Mouse (Mus musculus): ENCODE results near the gene 1810055G02Rik. TPM values are rescaled to one million over a fixed set of nuclear protein-coding genes. Genes with fewer than 3 reads are reported as not detected.

Gene 1810055G02Rik
- 15.8 and 16.5 TPM in 2 replicates for polyA plus RNA-seq (2015; fragmentation: Nextera tagmentation; extraction: Ambion mirVana)

DNA sequence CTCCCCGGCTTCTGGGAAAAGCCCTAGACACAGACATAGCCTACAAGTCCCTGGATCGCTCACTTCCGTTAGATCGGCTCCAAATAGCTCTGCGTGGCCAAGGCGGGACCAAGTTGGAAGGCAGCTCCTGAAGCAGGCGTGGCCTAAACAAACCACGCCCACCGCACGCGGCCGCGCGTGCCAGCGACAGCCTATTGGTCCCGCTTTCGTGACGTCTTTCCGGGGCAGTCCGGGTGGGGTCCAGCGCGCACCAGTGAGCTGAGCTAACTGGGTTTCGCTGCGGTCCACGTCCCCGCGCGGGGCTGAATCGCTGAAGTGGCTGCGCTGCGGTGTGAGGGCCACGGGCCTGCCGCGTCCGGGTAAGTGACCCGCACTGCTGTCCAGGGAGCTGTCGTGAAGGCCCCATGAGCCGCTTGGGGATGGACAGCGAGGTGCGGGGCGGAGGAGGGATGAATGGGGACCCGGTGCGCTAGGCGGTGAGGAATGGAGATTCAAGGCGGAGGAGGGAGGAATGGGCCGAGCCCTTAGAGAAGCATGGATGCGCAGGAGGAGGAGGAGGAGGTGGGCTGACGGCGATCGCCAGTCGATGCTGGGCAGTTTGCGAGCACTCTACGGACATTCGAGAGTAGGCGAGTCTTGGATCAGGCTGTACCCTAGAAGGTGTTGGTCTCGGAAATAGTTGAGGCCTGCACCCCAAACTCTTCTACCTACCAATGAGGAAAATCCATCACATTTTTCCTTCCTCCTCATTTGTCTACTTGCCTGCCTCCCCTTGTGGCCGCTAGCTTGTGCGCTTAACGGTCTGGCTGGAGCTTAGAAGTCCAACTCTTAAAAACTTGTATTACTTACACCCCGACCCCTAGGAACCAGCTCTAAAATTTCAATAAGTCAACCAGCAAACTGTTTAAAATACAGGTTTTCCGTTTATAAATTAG is at the start of gene 1810055G02Rik:
Gene 1810055G02Rik, plus strand, starts transcription at position 216 of the 935 bp plus-strand sequence.
- H3K4me3 ChIP-seq (ENCODE audit: low read depth, low read length): peak within 1 kb of the TSS; percentile 77
- peak within 1 kb of the TSS; percentile 84 for H3K9ac ChIP-seq (ENCODE audit: low read depth, low read length)
- peak within 1 kb of the TSS; percentile 77 for H3K27ac ChIP-seq (ENCODE audit: low read length)
- no peaks in the 10 kb centered on the region for H3K27me3 ChIP-seq (ENCODE audit: control insufficient read depth, insufficient read depth, low read depth, low read length)
- H3K4me1 ChIP-seq (ENCODE audit: control insufficient read depth, low read depth, low read length): peaks cover 15% of the 10 kb centered on the region
- peak within 1 kb of the TSS; percentile 82 for H3K4me2 ChIP-seq (ENCODE audit: low read depth, low read length)
- peak; percentile 96 for ATAC-seq (ENCODE audit: low read depth)
- under 1% methylated on average over 61 of the region's 61 CpGs for WGBS (ENCODE audit: insufficient replicate concordance)
- H3K36me3 ChIP-seq (ENCODE audit: control insufficient read depth, insufficient read depth): no peaks in the 10 kb centered on the region; the same call in 1 of the 2 replicates
- no peaks in the 10 kb centered on the region for H3K9me3 ChIP-seq (replicated peaks; ENCODE audit: control insufficient read depth, low read length)

DNA sequence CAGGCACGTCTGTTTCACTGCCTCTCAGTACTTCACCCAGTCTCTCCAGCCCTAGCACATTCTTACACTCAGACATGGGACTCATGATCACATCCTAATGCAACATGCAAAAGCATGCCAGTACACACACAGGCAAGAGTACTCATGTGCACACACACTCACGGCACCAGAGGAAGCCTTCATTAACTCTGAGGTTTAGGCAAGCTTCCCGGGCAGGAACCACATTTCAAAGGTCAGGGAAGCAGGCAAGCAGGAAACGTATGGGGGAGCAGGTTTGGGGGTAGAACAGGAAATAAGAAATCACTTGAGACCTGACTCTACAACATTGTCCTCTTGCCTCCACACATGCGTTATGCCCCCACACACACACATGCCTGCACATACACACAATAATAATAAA is 42.6 kb upstream of the 1810055G02Rik start:
- Histone ChIP-seq H3K9me3 (replicated peaks; ENCODE audit: control insufficient read depth, low read length) (no peaks in the 10 kb centered on the region), H3K9ac (ENCODE audit: low read depth, low read length) (no peak overlapping the region), H3K27ac (ENCODE audit: low read length) (peak overlapping the region; percentile 61), H3K36me3 (ENCODE audit: control insufficient read depth, insufficient read depth) (no peaks in the 10 kb centered on the region), H3K4me2 (ENCODE audit: low read depth, low read length) (no peak overlapping the region), H3K27me3 (ENCODE audit: control insufficient read depth, insufficient read depth, low read depth, low read length) (no peaks in the 10 kb centered on the region), H3K4me1 (ENCODE audit: control insufficient read depth, low read depth, low read length) (peaks cover 52% of the 10 kb centered on the region), H3K4me3 (ENCODE audit: low read depth, low read length) (no peak overlapping the region)
- peak; percentile 35 for ATAC-seq (ENCODE audit: low read depth)
- WGBS (ENCODE audit: insufficient replicate concordance): 12% methylated on average over 5 of the region's 5 CpGs

DNA sequence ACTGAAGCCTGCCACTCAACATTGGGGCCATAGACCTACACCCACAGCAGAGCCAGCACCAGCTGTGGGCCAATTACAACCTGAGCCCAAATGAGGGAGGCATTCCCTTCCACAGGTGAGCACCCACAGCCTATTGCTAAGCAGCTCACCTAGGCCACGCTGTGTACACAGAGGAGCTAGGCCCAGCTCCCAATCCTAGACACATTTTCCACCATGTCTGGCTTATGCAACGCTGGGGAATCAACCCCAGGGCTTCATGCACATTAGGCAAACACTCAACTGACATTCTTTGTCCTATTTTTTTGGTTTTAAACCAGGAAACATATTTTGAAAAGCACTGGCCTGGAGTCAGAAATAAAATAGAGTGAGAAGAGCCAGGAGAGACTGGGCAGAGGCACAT is 41.5 kb upstream of the 1810055G02Rik start:
- Histone ChIP-seq H3K36me3 (ENCODE audit: control insufficient read depth, insufficient read depth) (no peaks in the 10 kb centered on the region), H3K27ac (ENCODE audit: low read length) (peak overlapping the region; percentile 61), H3K9me3 (replicated peaks; ENCODE audit: control insufficient read depth, low read length) (no peaks in the 10 kb centered on the region), H3K9ac (ENCODE audit: low read depth, low read length) (no peak overlapping the region), H3K27me3 (ENCODE audit: control insufficient read depth, insufficient read depth, low read depth, low read length) (no peaks in the 10 kb centered on the region), H3K4me1 (ENCODE audit: control insufficient read depth, low read depth, low read length) (peaks cover 52% of the 10 kb centered on the region), H3K4me2 (ENCODE audit: low read depth, low read length) (no peak overlapping the region), H3K4me3 (ENCODE audit: low read depth, low read length) (no peak overlapping the region)
- peak; percentile 64 for ATAC-seq (ENCODE audit: low read depth)
- 50% methylated on average over 2 of the region's 2 CpGs for WGBS (ENCODE audit: insufficient replicate concordance)

DNA sequence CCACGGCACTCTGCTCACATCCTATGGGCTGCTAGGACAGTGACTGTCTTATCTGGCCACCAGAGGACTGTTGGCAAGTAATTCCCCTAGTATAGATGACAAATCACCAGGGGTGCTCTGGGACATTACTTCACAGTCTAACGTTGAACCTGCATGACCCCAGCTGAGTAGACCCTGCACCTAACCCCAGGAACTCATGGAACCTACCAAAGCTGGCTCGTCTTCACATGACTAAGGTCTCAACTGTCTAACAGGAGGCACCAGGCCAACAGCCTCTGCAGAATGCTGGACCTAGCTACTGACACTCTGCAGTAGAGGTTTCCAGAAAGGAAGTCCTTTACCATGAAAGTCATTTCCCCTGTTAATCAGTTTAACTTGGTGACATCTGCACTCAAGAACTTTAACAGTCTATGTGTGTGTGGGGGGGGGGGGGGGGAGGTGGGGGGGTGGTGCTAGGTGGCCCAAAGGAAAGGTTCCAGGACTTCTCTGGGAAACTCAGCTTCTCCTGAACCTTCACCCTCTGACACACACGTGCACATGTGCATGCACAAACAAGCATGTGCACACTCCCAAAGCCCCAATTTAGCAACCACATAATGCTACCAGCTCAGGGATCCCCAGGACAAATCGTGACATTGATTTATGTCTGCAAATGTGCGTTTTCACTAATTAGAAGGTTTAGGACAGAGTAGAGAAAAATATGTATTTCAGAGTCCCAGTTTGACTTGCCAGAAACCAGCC is 40.8 kb upstream of the 1810055G02Rik start:
- H3K4me2 ChIP-seq (ENCODE audit: low read depth, low read length): no peak overlapping the region
- ATAC-seq (ENCODE audit: low read depth): no peak
- no peaks in the 10 kb centered on the region for H3K36me3 ChIP-seq (ENCODE audit: control insufficient read depth, insufficient read depth)
- WGBS (ENCODE audit: insufficient replicate concordance): 24% methylated on average over 6 of the region's 6 CpGs
- peak overlapping the region; percentile 61 for H3K27ac ChIP-seq (ENCODE audit: low read length)
- peaks cover 52% of the 10 kb centered on the region for H3K4me1 ChIP-seq (ENCODE audit: control insufficient read depth, low read depth, low read length)
- H3K4me3 ChIP-seq (ENCODE audit: low read depth, low read length): no peak overlapping the region
- H3K27me3 ChIP-seq (ENCODE audit: control insufficient read depth, insufficient read depth, low read depth, low read length): no peaks in the 10 kb centered on the region
- H3K9me3 ChIP-seq (replicated peaks; ENCODE audit: control insufficient read depth, low read length): no peaks in the 10 kb centered on the region
- no peak overlapping the region for H3K9ac ChIP-seq (ENCODE audit: low read depth, low read length)

DNA sequence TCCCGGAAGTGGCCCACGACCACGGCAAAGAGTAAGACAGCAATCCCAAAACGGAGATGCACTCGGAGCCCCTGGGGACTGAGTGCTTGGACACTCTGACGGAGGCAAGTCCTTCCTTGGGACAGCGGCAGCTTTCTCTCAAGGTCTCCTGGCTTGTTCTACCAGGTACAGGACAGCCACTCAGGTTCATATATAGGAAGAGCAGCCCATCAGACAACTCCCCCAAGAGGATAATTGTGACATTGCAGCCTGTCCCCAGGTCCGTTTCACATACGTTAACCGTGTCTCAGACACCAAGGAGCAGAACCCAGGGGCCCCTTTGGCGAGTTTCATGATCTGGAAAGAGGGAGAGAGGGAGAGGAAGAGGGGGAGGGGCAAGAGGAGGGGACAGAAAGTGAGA is 40.1 kb upstream of the 1810055G02Rik start:
- Histone ChIP-seq H3K9me3 (replicated peaks; ENCODE audit: control insufficient read depth, low read length) (no peaks in the 10 kb centered on the region; the same call in 1 of the 2 replicates), H3K4me1 (ENCODE audit: control insufficient read depth, low read depth, low read length) (peaks cover 52% of the 10 kb centered on the region), H3K4me3 (ENCODE audit: low read depth, low read length) (no peak overlapping the region), H3K27ac (ENCODE audit: low read length) (peak overlapping the region; percentile 43; the same call in 1 of the 2 replicates), H3K9ac (ENCODE audit: low read depth, low read length) (no peak overlapping the region), H3K36me3 (ENCODE audit: control insufficient read depth, insufficient read depth) (no peaks in the 10 kb centered on the region), H3K27me3 (ENCODE audit: control insufficient read depth, insufficient read depth, low read depth, low read length) (no peaks in the 10 kb centered on the region), H3K4me2 (ENCODE audit: low read depth, low read length) (no peak overlapping the region)
- 36% methylated on average over 11 of the region's 11 CpGs for WGBS (ENCODE audit: insufficient replicate concordance)
- no peak for ATAC-seq (ENCODE audit: low read depth)

DNA sequence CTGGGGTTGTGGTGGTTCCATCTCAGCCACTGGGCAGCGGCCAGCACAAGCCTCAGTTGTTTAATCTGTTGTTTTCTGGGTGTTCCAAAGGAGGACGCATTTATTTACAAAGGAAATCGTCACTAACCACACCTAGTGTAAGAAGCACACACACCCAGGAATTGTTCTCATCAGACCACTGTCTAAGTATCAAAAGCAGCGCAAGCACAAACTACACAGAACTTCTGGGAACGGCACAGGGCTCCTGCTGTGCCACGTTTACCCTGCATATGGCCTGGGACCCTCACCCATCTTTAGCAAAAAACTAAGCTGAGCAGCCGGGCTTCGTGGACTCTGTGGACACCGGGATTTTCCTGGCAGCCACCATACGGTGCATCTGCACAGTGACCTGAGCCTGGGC is 39.5 kb upstream of the 1810055G02Rik start:
- ATAC-seq (ENCODE audit: low read depth): no peak
- Histone ChIP-seq H3K4me1 (ENCODE audit: control insufficient read depth, low read depth, low read length) (peaks cover 52% of the 10 kb centered on the region), H3K27ac (ENCODE audit: low read length) (no peak overlapping the region)

DNA sequence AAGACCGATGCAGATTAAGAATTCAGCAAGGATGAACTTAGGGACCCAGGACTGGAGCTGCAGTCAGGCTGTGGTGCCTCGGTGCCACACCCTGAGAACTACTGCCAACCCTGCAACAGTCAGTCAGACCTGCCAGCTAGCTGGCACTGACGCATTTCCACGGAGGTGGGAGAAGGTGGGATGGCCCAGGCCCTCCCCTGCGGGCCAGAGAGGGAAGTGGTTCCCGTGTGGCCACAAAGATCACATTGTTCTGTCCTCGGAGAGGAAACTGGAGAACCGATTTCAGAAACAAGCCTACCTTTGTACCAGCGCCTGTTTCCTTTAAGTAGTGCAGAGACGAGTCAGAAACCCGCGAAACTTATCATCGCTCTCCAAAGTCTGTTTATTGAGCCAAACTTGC is 39.0 kb upstream of the 1810055G02Rik start:
- no peak overlapping the region for H3K4me2 ChIP-seq (ENCODE audit: low read depth, low read length)
- H3K9me3 ChIP-seq (replicated peaks; ENCODE audit: control insufficient read depth, low read length): no peaks in the 10 kb centered on the region; the same call in 1 of the 2 replicates
- no peaks in the 10 kb centered on the region for H3K36me3 ChIP-seq (ENCODE audit: control insufficient read depth, insufficient read depth)
- 0 out of 2 replicates have a peak overlapping the region, but pooled peaks have one; percentile 24 for H3K27ac ChIP-seq (ENCODE audit: low read length)
- peaks cover 56% of the 10 kb centered on the region for H3K4me1 ChIP-seq (ENCODE audit: control insufficient read depth, low read depth, low read length)
- WGBS (ENCODE audit: insufficient replicate concordance): 16% methylated on average over 13 of the region's 13 CpGs
- ATAC-seq (ENCODE audit: low read depth): no peak
- H3K4me3 ChIP-seq (ENCODE audit: low read depth, low read length): no peak overlapping the region
- no peak overlapping the region for H3K9ac ChIP-seq (ENCODE audit: low read depth, low read length)
- no peaks in the 10 kb centered on the region for H3K27me3 ChIP-seq (ENCODE audit: control insufficient read depth, insufficient read depth, low read depth, low read length)

More for the DNA sequence above, 39.5 kb upstream of the 1810055G02Rik start:
- Histone ChIP-seq H3K4me3 (ENCODE audit: low read depth, low read length) (no peak overlapping the region), H3K4me2 (ENCODE audit: low read depth, low read length) (no peak overlapping the region), H3K36me3 (ENCODE audit: control insufficient read depth, insufficient read depth) (no peaks in the 10 kb centered on the region), H3K27me3 (ENCODE audit: control insufficient read depth, insufficient read depth, low read depth, low read length) (no peaks in the 10 kb centered on the region), H3K9ac (ENCODE audit: low read depth, low read length) (no peak overlapping the region), H3K9me3 (replicated peaks; ENCODE audit: control insufficient read depth, low read length) (no peaks in the 10 kb centered on the region; the same call in 1 of the 2 replicates)
- WGBS (ENCODE audit: insufficient replicate concordance): 60% methylated on average over 10 of the region's 10 CpGs

DNA sequence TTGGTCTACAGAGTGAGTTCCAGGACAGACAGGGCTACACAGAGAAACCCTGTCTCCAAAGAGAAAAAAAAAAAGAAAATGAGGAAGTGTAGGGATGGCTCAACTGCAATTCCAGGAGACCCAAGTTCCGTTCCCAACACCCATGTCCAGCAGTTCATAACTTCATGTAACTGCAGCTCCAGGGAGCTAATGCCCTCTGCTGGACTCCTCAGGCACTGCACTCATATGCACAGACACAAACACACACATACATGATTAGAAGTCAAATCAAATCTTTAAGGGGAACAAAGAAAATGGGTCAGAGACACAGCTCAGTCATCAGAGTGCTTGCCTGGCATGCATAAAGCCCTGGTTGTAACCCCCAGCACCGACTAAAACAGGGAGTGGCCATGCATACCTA is 34.9 kb upstream of the 1810055G02Rik start:
- Histone ChIP-seq H3K9me3 (replicated peaks; ENCODE audit: control insufficient read depth, low read length) (no peaks in the 10 kb centered on the region; the same call in 1 of the 2 replicates), H3K27ac (ENCODE audit: low read length) (no peak overlapping the region), H3K4me2 (ENCODE audit: low read depth, low read length) (no peak overlapping the region), H3K36me3 (ENCODE audit: control insufficient read depth, insufficient read depth) (no peaks in the 10 kb centered on the region), H3K9ac (ENCODE audit: low read depth, low read length) (no peak overlapping the region), H3K27me3 (ENCODE audit: control insufficient read depth, insufficient read depth, low read depth, low read length) (no peaks in the 10 kb centered on the region), H3K4me3 (ENCODE audit: low read depth, low read length) (no peak overlapping the region), H3K4me1 (ENCODE audit: control insufficient read depth, low read depth, low read length) (peaks cover 29% of the 10 kb centered on the region)
- WGBS (ENCODE audit: insufficient replicate concordance): 74% methylated on average over 2 of the region's 2 CpGs
- no peak for ATAC-seq (ENCODE audit: low read depth)

Data from liver, embryonic 16.5 days (tissue).